Mouse (Mus musculus) myocyte (in vitro differentiated cells): ENCODE measurements around the gene Arl15. TPM values are rescaled to one million over a fixed set of nuclear protein-coding genes. Genes with fewer than 3 reads are reported as not detected.

Experiments used
- H3K27me3 ChIP-seq: one replicate; pipeline ENCODE4 v1.6.1; 2011; ENCODE audit not compliant: control insufficient read depth, insufficient read depth, insufficient read length
- H3K36me3 ChIP-seq: one replicate; pipeline ENCODE4 v1.6.1; 2011; ENCODE audit not compliant: control insufficient read depth, insufficient read depth
- H3K4me2 ChIP-seq: one replicate; pipeline ENCODE4 v1.6.1; 2011; ENCODE audit warnings: low read depth, control low read depth
- H3K4me3 ChIP-seq: one replicate; pipeline ENCODE4 v1.5.1; 2011; ENCODE audit warnings: mild to moderate bottlenecking, control low read depth, moderate library complexity
- H3K79me2 ChIP-seq: one replicate; pipeline ENCODE4 v1.6.1; 2011; ENCODE audit not compliant: control insufficient read depth, insufficient read depth
- H3ac ChIP-seq: one replicate; pipeline ENCODE4 v1.6.1; 2011; ENCODE audit not compliant: control insufficient read depth, insufficient read length
- CEBPB ChIP-seq: IDR thresholded peaks from 2 replicates; pipeline ENCODE4 v1.6.1; 2011; ENCODE audit warnings: mild to moderate bottlenecking, moderate library complexity; ENCODE audit not compliant: poor library complexity, insufficient read depth, severe bottlenecking
- E2F4 ChIP-seq: IDR thresholded peaks from one replicate; pipeline ENCODE4 v1.6.1; 2011; ENCODE audit warnings: mild to moderate bottlenecking, control low read depth, moderate library complexity; ENCODE audit not compliant: insufficient read depth
- MAX ChIP-seq: IDR thresholded peaks from one replicate; pipeline ENCODE4 v1.6.1; 2011; ENCODE audit warnings: low read depth, mild to moderate bottlenecking, control low read depth
- MYOD1 ChIP-seq, 3 experiments: IDR thresholded peaks; one replicate each; pipeline ENCODE4 v1.6.1; 2011; ENCODE audit warnings: control low read depth in 2 of 3, low read depth in 2 of 3, mild to moderate bottlenecking in 2 of 3, moderate library complexity in 1 of 3; ENCODE audit not compliant: insufficient read length in 2 of 3, control insufficient read depth in 1 of 3
- MYOG ChIP-seq, 3 experiments: IDR thresholded peaks; one replicate each; pipeline ENCODE4 v1.6.1; 2011; ENCODE audit warnings: control low read depth in 2 of 3, low read depth in 2 of 3, mild to moderate bottlenecking in 2 of 3; ENCODE audit not compliant: insufficient read length in 2 of 3, control insufficient read depth in 1 of 3, insufficient read depth in 1 of 3
- POLR2A ChIP-seq: IDR thresholded peaks from one replicate; pipeline ENCODE4 v1.6.1; 2011; ENCODE audit warnings: low read depth, mild to moderate bottlenecking, control low read depth, moderate library complexity; ENCODE audit not compliant: insufficient read length
- POLR2AphosphoS2 ChIP-seq: IDR thresholded peaks from one replicate; pipeline ENCODE4 v1.6.1; 2011; ENCODE audit warnings: low read depth, control low read depth; ENCODE audit not compliant: insufficient read length
- REST ChIP-seq: IDR thresholded peaks from one replicate; pipeline ENCODE4 v1.6.1; 2011; ENCODE audit warnings: mild to moderate bottlenecking, control low read depth, moderate library complexity; ENCODE audit not compliant: insufficient read depth, insufficient read length
- SRF ChIP-seq: IDR thresholded peaks from one replicate; pipeline ENCODE4 v1.6.1; 2011; ENCODE audit warnings: low read depth; ENCODE audit not compliant: control insufficient read depth, insufficient read length
- TCF12 ChIP-seq: IDR thresholded peaks from one replicate; pipeline ENCODE4 v1.6.1; 2011; ENCODE audit warnings: mild to moderate bottlenecking, control low read depth; ENCODE audit not compliant: poor library complexity, insufficient read depth, severe bottlenecking
- TCF3 ChIP-seq: IDR thresholded peaks from one replicate; pipeline ENCODE4 v1.6.1; 2011; ENCODE audit warnings: low read depth, control low read depth; ENCODE audit not compliant: insufficient read length
- USF1 ChIP-seq: IDR thresholded peaks from one replicate; pipeline ENCODE4 v1.6.1; 2011; ENCODE audit warnings: low read depth, mild to moderate bottlenecking, control low read depth, moderate library complexity
- polyA plus RNA-seq: library from polyadenylated mRNA; unstranded; fragments of >200 nt; fragmentation: generic; extraction: Trizol; gene quantifications from one replicate; pipeline ENCODE4 v1.2.1, GENCODE M21; 2012; ENCODE audit warnings: missing spikeins

Gene Arl15
- polyA plus RNA-seq, 1 experiment: 11.1 TPM

DNA sequence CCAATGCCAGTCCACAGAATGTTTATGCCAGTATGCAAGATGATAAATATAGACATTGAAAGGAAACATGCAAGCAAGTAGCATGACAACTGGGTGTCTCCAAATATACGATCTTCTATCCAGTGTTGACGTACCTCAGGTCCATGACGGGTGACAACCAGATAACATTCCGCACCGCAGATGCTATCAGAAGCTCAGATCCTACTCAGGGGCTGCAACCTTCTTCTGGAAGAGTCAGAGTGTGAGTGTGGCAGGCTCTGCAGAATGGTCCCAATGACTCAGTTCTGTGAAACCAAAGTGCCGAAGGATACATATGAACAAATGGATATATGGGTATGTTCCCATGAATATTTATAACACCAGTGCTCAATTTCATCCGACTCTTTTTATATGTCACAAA, 313.2 kb downstream of the Arl15 start:
- TF ChIP-seq TCF12: no peak
- no peaks in the 10 kb centered on the region for H3K27me3 ChIP-seq
- H3K79me2 ChIP-seq: no peaks in the 10 kb centered on the region
- no peak overlapping the region for H3K4me3 ChIP-seq
- H3K36me3 ChIP-seq: peaks cover 4% of the 10 kb centered on the region
- no peak overlapping the region for H3ac ChIP-seq
- H3K4me2 ChIP-seq: no peak overlapping the region

DNA sequence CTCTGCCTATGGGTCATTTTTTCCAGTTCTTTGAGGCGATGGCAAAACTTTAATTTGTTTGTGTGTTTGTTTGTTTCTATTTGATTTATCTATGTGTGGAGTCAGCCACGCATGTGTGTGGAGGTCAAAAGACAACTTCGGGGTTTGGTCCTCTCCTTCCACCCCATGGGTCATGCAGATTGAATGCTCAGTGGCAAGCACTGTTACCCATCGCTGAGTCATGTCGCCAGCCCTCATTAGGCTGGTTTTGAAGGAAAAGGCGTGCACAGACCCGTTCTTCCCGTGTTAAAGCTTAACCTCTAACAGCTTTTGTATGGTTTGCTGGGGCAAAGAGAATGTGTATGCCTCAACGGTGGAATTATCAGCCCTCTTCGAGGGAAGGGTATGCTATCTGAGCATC, 315.1 kb downstream of the Arl15 start:
- TF ChIP-seq POLR2AphosphoS2 (no peak), POLR2A (no peak), MAX (no peak), USF1 (no peak), E2F4 (no peak)
- Histone ChIP-seq H3K4me3 (no peak overlapping the region), H3K4me2 (no peak overlapping the region), H3K36me3 (peaks cover 4% of the 10 kb centered on the region), H3ac (no peak overlapping the region), H3K27me3 (no peaks in the 10 kb centered on the region), H3K79me2 (no peaks in the 10 kb centered on the region)

DNA sequence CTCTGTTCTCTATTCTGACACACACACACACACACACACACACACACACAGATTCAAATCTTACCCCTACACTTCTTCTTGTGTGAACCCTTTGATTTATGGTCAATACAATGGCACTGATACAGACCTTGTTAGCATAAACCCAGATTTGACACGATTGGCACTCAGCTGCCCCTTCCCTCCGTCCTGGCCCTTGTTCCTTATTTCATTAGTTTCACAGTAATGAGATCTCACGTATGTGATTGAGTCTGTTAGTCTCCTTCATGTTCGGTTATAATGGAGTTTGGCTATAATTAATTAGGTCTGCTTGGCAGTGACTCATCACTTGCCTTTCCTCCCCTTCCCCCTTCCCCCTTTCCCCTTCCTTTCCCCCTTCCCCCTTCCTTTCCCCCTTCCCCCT, 315.5 kb downstream of the Arl15 start:
- TF ChIP-seq USF1 (no peak), TCF12 (no peak), POLR2AphosphoS2 (no peak), CEBPB (no peak), SRF (no peak), MYOG (IDR thresholded peaks at IDR 0.05; ENCODE audit: control insufficient read depth in 1 of 3, insufficient read depth in 1 of 3, insufficient read length in 2 of 3, low read depth in 2 of 3) (no peak), E2F4 (no peak), MYOD1 (IDR thresholded peaks at IDR 0.05; ENCODE audit: control insufficient read depth in 1 of 3, insufficient read length in 2 of 3, low read depth in 2 of 3) (no peak), MAX (no peak), POLR2A (no peak), TCF3 (no peak)
- Histone ChIP-seq H3K4me3 (no peak overlapping the region), H3K27me3 (no peaks in the 10 kb centered on the region), H3K79me2 (no peaks in the 10 kb centered on the region), H3K36me3 (peaks cover 3% of the 10 kb centered on the region), H3ac (no peak overlapping the region), H3K4me2 (no peak overlapping the region)

DNA sequence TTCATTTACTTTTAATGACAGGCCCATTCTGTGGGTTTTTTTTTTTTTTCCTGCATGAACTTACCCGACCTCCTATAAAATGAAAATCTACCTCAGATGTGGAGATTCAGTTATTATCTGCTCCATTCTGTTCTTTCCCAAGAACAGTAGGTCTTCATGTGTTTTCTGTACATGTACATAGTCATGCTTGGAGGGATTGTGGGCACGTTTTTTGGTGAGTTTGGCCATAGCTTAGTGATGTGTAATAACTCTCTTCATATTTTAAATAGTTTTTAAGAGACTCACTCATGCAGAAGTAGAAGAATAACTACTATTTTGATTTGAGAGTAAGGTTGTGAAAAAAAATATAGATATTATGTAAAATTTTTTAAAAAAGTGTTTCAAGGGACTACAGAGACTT, 319.2 kb downstream of the Arl15 start:
- Histone ChIP-seq H3ac (no peak overlapping the region), H3K4me2 (no peak overlapping the region), H3K27me3 (no peaks in the 10 kb centered on the region), H3K79me2 (no peaks in the 10 kb centered on the region), H3K36me3 (no peaks in the 10 kb centered on the region), H3K4me3 (no peak overlapping the region)
- no peak for TF ChIP-seq MYOD1 (IDR thresholded peaks at IDR 0.05; ENCODE audit: control insufficient read depth in 1 of 3, insufficient read length in 2 of 3, low read depth in 2 of 3)
- TF ChIP-seq TCF3: no peak
- TF ChIP-seq POLR2AphosphoS2: no peak
- TF ChIP-seq MAX: no peak
- TF ChIP-seq TCF12: no peak
- TF ChIP-seq POLR2A: no peak
- TF ChIP-seq SRF: no peak
- no peak for TF ChIP-seq USF1
- no peak for TF ChIP-seq MYOG (IDR thresholded peaks at IDR 0.05; ENCODE audit: control insufficient read depth in 1 of 3, insufficient read depth in 1 of 3, insufficient read length in 2 of 3, low read depth in 2 of 3)
- TF ChIP-seq CEBPB: no peak
- TF ChIP-seq REST: no peak
- TF ChIP-seq E2F4: no peak

DNA sequence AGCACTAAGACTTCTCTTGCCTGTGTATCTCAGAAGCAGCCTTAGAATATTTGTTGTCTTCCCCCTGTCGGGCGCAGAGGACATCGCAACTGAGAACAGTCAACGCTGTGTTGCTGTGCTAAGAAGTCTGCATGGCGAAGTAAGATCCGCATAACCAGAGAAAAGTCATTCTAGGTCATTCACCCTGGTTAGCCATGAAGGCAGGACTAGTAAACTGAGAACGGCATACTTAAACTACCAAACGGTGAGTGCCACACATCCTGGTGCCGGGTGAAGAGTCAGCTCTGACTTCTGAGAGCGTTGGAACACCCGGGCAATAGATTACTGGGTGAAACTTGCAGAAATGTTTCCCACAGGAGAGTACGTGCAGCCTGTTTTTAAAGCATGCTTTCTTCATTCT, 320.3 kb downstream of the Arl15 start:
- TF ChIP-seq TCF12: no peak
- TF ChIP-seq E2F4: no peak
- TF ChIP-seq POLR2A: no peak
- TF ChIP-seq TCF3: no peak
- no peak for TF ChIP-seq SRF
- no peak for TF ChIP-seq MYOG (IDR thresholded peaks at IDR 0.05; ENCODE audit: control insufficient read depth in 1 of 3, insufficient read depth in 1 of 3, insufficient read length in 2 of 3, low read depth in 2 of 3)
- TF ChIP-seq MYOD1 (IDR thresholded peaks at IDR 0.05; ENCODE audit: control insufficient read depth in 1 of 3, insufficient read length in 2 of 3, low read depth in 2 of 3): no peak
- TF ChIP-seq POLR2AphosphoS2: no peak
- no peak for TF ChIP-seq REST
- no peak for TF ChIP-seq MAX
- TF ChIP-seq USF1: no peak
- TF ChIP-seq CEBPB: no peak
- Histone ChIP-seq H3K36me3 (no peaks in the 10 kb centered on the region), H3K79me2 (no peaks in the 10 kb centered on the region), H3K4me3 (no peak overlapping the region), H3K27me3 (no peaks in the 10 kb centered on the region), H3K4me2 (no peak overlapping the region), H3ac (no peak overlapping the region)
